Comparison of ENCODE assay signal across 8 mouse cellular contexts in the genomic region with DNA sequence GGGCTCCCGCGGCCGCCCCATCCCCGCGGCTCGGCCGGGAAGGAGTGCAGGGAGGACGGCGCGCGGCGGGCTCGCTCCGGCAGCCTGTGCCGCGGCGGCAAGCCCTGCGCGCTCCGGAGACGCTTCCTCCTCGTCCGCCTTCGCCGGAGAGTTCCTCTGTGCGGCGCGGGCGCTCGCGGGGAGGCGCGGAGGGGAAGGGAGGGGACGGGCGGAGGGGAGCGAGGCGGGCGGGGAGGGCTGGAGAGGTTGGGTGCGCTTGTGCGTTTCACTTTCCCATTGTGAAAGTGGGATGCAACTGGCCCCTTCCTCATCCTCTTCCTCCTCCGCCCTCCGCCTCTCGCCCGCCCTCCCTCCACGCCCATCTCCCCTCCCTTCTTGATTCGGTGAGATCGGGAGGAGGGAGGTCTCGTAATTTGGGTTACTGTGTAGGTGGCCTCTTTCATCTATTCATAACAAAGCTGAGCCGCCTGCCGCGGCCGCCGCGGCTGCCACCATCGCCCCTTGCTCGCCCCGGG. TPM values are rescaled to one million over a fixed set of nuclear protein-coding genes. Genes with fewer than 3 reads are reported as not detected.
A peak's percentile ranks its signal among the peaks of the same experiment; 100 is the strongest.
DNase-seq lines count a peak whose midpoint lies in the region; ATAC-seq and TF ChIP-seq lines count a peak whose summit lies in the region.

A gene (minus strand): TSS at position 145 of the 515 bp plus-strand sequence.

- TF ChIP-seq CTCF in lung, embryonic 14.5 days (IDR thresholded peaks at IDR 0.05; ENCODE audit: low read depth): no peak

- no peaks in the 10 kb centered on the region for H3K9me3 ChIP-seq in embryonic facial prominence, embryonic 14.5 days (ENCODE audit: control insufficient read depth, low read length)
- H3K9me3 ChIP-seq in heart, embryonic 16.5 days (replicated peaks; ENCODE audit: control insufficient read depth, low read length): no peaks in the 10 kb centered on the region
- no peaks in the 10 kb centered on the region for H3K9me3 ChIP-seq in lung, embryonic 14.5 days (ENCODE audit: low read depth, low read length)
- no peaks in the 10 kb centered on the region for H3K9me3 ChIP-seq in neural tube, embryonic 15.5 days (replicated peaks)

- H3K4me1 ChIP-seq in embryonic facial prominence, embryonic 14.5 days (ENCODE audit: control insufficient read depth, insufficient read depth, low read length): peaks cover 7% of the 10 kb centered on the region; the same call in 1 of the 2 replicates
- H3K4me1 ChIP-seq in heart, embryonic 16.5 days (ENCODE audit: control insufficient read depth, insufficient read depth, low read length): peaks cover 16% of the 10 kb centered on the region
- 0 out of 2 replicates have a peak, but pooled peaks cover 4% of the 10 kb centered on the region for H3K4me1 ChIP-seq in lung, embryonic 14.5 days (ENCODE audit: insufficient read depth)
- peaks cover 55% of the 10 kb centered on the region for H3K4me1 ChIP-seq in neural tube, embryonic 15.5 days

- H3K4me3 ChIP-seq in embryonic facial prominence, embryonic 14.5 days (ENCODE audit: low read depth, low read length): peak within 1 kb of the TSS; percentile 74
- H3K4me3 ChIP-seq in heart, embryonic 16.5 days (ENCODE audit: low read length): peak within 1 kb of the TSS; percentile 89
- peak within 1 kb of the TSS; percentile 78 for H3K4me3 ChIP-seq in lung, embryonic 14.5 days (ENCODE audit: low read depth, low read length)
- H3K4me3 ChIP-seq in neural tube, embryonic 15.5 days (replicated peaks): peak within 1 kb of the TSS; percentile 89

- DNase-seq in A20 (ENCODE audit: low read depth, low spot score): peak; percentile 73
- DNase-seq in Muller cell, postnatal 12 days (ENCODE audit: inconsistent ontology term): peak; percentile 62
- peak; percentile 75 for DNase-seq in embryonic facial prominence, embryonic 14.5 days (ENCODE audit: low spot score)
- DNase-seq in layer of hippocampus, adult 8-10 months (ENCODE audit: low spot score in 2 of 2): no peak
- peak; percentile 71 for DNase-seq in lung, embryonic 14.5 days
- DNase-seq in testis, postnatal 14 days (ENCODE audit: low spot score): peak; percentile 44

- WGBS in embryonic facial prominence, embryonic 14.5 days: 0% methylated on average over 7 of the region's 57 CpGs
- WGBS in heart, embryonic 16.5 days: under 1% methylated on average over 38 of the region's 57 CpGs
- 2% methylated on average over 38 of the region's 57 CpGs for whole genome bisulfite sequencing in lung, embryonic 14.5 days
- WGBS in neural tube, embryonic 15.5 days: under 1% methylated on average over 15 of the region's 57 CpGs

- H3K9ac ChIP-seq in embryonic facial prominence, embryonic 14.5 days (ENCODE audit: low read depth, low read length): peak within 1 kb of the TSS; percentile 74
- peak within 1 kb of the TSS; percentile 83 for H3K9ac ChIP-seq in heart, embryonic 16.5 days (ENCODE audit: low read length)
- peak within 1 kb of the TSS; percentile 72 for H3K9ac ChIP-seq in lung, embryonic 14.5 days
- H3K9ac ChIP-seq in neural tube, embryonic 15.5 days (replicated peaks): peak within 1 kb of the TSS; percentile 88

- no peaks in the 10 kb centered on the region for H3K36me3 ChIP-seq in embryonic facial prominence, embryonic 14.5 days (ENCODE audit: control insufficient read depth, insufficient read depth, low read length)
- no peaks in the 10 kb centered on the region for H3K36me3 ChIP-seq in heart, embryonic 16.5 days (ENCODE audit: control insufficient read depth, insufficient read depth)
- H3K36me3 ChIP-seq in lung, embryonic 14.5 days (ENCODE audit: insufficient read depth): no peaks in the 10 kb centered on the region
- no peaks in the 10 kb centered on the region for H3K36me3 ChIP-seq in neural tube, embryonic 15.5 days

- no peak within 1 kb of the TSS; the same call in 1 of the 2 replicates for H3K27ac ChIP-seq in embryonic facial prominence, embryonic 14.5 days (replicated peaks; ENCODE audit: low read depth, low read length)
- H3K27ac ChIP-seq in heart, embryonic 16.5 days (ENCODE audit: low read length): peak within 1 kb of the TSS; percentile 46
- H3K27ac ChIP-seq in lung, embryonic 14.5 days (ENCODE audit: low read depth): peak within 1 kb of the TSS; percentile 65
- H3K27ac ChIP-seq in neural tube, embryonic 15.5 days (replicated peaks): peak within 1 kb of the TSS; percentile 91

- H3K27me3 ChIP-seq in embryonic facial prominence, embryonic 14.5 days (replicated peaks; ENCODE audit: control insufficient read depth, insufficient read depth, low read length): peaks cover 46% of the 10 kb centered on the region
- peaks cover 40% of the 10 kb centered on the region for H3K27me3 ChIP-seq in heart, embryonic 16.5 days (ENCODE audit: control insufficient read depth, insufficient read depth, low read length)
- peaks cover 30% of the 10 kb centered on the region for H3K27me3 ChIP-seq in lung, embryonic 14.5 days (ENCODE audit: insufficient read depth, low read length)
- no peaks in the 10 kb centered on the region for H3K27me3 ChIP-seq in neural tube, embryonic 15.5 days (replicated peaks)

- H3K4me2 ChIP-seq in embryonic facial prominence, embryonic 14.5 days (ENCODE audit: low read depth, low read length): peak within 1 kb of the TSS; percentile 97
- H3K4me2 ChIP-seq in heart, embryonic 16.5 days (ENCODE audit: low read depth, low read length): peak within 1 kb of the TSS; percentile 100
- peak within 1 kb of the TSS; percentile 96 for H3K4me2 ChIP-seq in lung, embryonic 14.5 days
- H3K4me2 ChIP-seq in neural tube, embryonic 15.5 days: peak within 1 kb of the TSS; percentile 92

- peak; percentile 67 for ATAC-seq in embryonic facial prominence, embryonic 14.5 days (ENCODE audit: low read depth)
- ATAC-seq in heart, embryonic 16.5 days (replicated peaks; ENCODE audit: extremely low read depth, insufficient read depth, low FRiP score): peak; percentile 55
- ATAC-seq in lung, embryonic 14.5 days (ENCODE audit: insufficient read depth): peak; percentile 42
- ATAC-seq in neural tube, embryonic 15.5 days (ENCODE audit: low FRiP score): peak; percentile 75

RNA-seq across cellular contexts. Expression of the gene that starts here (rescaled TPM):
- 3.7 and 4.3 TPM in 2 replicates for polyA plus RNA-seq in embryonic facial prominence, embryonic 14.5 days (2014; fragmentation: Nextera tagmentation; extraction: Ambion mirVana)
- 2.0 TPM in 2 replicates for polyA plus RNA-seq in heart, embryonic 16.5 days (2015; fragmentation: Nextera tagmentation; extraction: Ambion mirVana)
- 10 to 100 TPM; 30.9 to 40.3 (median 35.4) TPM for total RNA-seq in layer of hippocampus, adult 8-10 months (2022)
- 10.9 and 11.7 TPM in 2 replicates for polyA plus RNA-seq in lung, embryonic 14.5 days (2014; fragmentation: Nextera tagmentation; extraction: Ambion mirVana)
- polyA plus RNA-seq in neural tube, embryonic 15.5 days (2015; fragmentation: Nextera tagmentation; extraction: Ambion mirVana): 7.6 and 9.8 TPM in 2 replicates

Comparison
In these comparisons a context has a peak if more than half of its experiments do, and no peak if none do; other contexts are left out.
1. DNase-seq: peak in A20 (single experiment), Muller cell, postnatal 12 days (single experiment), embryonic facial prominence, embryonic 14.5 days (single experiment), lung, embryonic 14.5 days (single experiment) and testis, postnatal 14 days (single experiment); none in layer of hippocampus, adult 8-10 months (0 of 2).
2. Peak in every context shown above with its lines, with median percentiles within 50 percentile points of each other: ATAC-seq, H3K4me2 ChIP-seq, H3K4me3 ChIP-seq and H3K9ac ChIP-seq.